Mouse (Mus musculus): ENCODE results near the gene Pramef12. TPM values are rescaled to one million over a fixed set of nuclear protein-coding genes. Genes with fewer than 3 reads are reported as not detected.

The Pramef12 gene
- polyA plus RNA-seq (2012; rRNA removed) = 7.2 and 8.8 TPM in 2 replicates

DNA sequence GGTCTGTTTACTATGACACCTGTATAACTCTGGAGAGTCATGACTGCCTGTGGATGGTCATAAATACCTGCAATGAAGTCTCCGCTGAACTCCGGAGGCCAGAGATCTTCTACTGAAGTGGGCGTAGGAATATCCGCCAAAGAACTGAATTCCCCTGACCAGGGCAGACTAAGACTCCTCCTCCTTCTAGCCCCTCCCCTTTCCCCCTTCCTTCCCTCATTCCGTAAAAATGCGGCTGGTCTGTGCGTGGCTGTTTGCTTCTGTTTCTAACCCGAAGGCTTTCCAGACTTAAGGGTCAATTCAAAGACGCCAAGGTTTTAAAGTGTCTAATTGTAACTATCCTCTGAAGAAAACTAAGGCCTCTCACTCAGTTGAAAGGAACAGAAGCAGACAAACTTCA is at the start of gene Pramef12:
TSS of gene Pramef12 (minus strand) at position 175 of the 400 bp plus-strand sequence.

GRCm38 (mm10) chr4:144453217-144453616 is 45.0 kb upstream of the Pramef12 start, which contains the start of gene Gm9944:
TSS of gene Gm9944 (minus strand) at chr4:144453317.

DNA sequence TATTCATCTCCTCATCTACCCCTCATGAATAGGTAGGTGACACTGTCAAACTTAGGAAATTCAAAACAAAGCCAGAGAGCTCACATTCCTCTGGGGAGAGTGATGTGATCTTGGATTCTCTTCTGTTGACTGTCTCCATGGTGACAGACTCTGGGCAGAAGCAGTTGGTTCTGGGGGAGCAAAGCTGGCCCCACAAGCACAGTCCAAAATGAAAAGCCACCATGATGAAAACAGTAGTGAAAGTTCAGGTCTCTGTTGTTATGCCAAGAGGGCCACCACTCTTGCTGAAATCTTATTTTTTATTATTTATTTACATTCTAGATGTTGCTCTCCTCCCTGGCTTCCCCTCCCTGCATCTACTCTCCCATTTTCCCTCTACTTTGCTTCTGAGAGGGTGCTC is 30.4 kb upstream of the Pramef12 start, which contains the start of gene 1700012P22Rik:
TSS of gene 1700012P22Rik (minus strand) at position 101 of the 400 bp plus-strand sequence.

GRCm38 (mm10) chr4:144377911-144378310 is 30.4 kb downstream of the Pramef12 start, which contains the start of gene Pramef20:
TSS of gene Pramef20 (minus strand) at chr4:144377933.

GRCm38 (mm10) chr4:144357642-144358041 is 50.6 kb downstream of the Pramef12 start, which contains the start of gene Gm13119:
TSS of gene Gm13119 (plus strand) at chr4:144357942.

Other genes starting within 250 kb of the Pramef12 start
- gene Oog3, start 245.8 kb downstream of the Pramef12 start, polyA plus RNA-seq (2012; rRNA removed) = 1.3 and 1.8 TPM in 2 replicates
- gene Oog2, start 217.7 kb downstream of the Pramef12 start, polyA plus RNA-seq (2012; rRNA removed) = 1.1 and 1.3 TPM in 2 replicates
- gene C87977, start 195.1 kb downstream of the Pramef12 start, polyA plus RNA-seq (2012; rRNA removed) = 2.7 and 3.3 TPM in 2 replicates
- not detected in 2 replicates for gene Pramel5, start 128.0 kb downstream of the Pramef12 start, polyA plus RNA-seq (2012; rRNA removed)
- gene Gm13128, start 78.2 kb downstream of the Pramef12 start, polyA plus RNA-seq (2012; rRNA removed) = not detected in 2 replicates
- not detected in 2 replicates for gene Gm13119, start 50.5 kb downstream of the Pramef12 start, polyA plus RNA-seq (2012; rRNA removed)
- 1.3 and 1.8 TPM in 2 replicates for gene Pramef20, start 30.5 kb downstream of the Pramef12 start, polyA plus RNA-seq (2012; rRNA removed)
- gene 1700012P22Rik, start 30.3 kb upstream of the Pramef12 start, polyA plus RNA-seq (2012; rRNA removed) = 0.50 and 0.55 TPM in 2 replicates
- not detected in 2 replicates for gene Gm9944, start 44.9 kb upstream of the Pramef12 start, polyA plus RNA-seq (2012; rRNA removed)
- not detected in 2 replicates for gene Aadacl3, start 55.3 kb upstream of the Pramef12 start, polyA plus RNA-seq (2012; rRNA removed)
- not detected in 2 replicates for gene 9430007A20Rik, start 111.4 kb upstream of the Pramef12 start, polyA plus RNA-seq (2012; rRNA removed)
- gene Gm13124, start 156.7 kb upstream of the Pramef12 start, polyA plus RNA-seq (2012; rRNA removed) = not detected in 2 replicates
- not detected in 2 replicates for gene Aadacl4, start 205.2 kb upstream of the Pramef12 start, polyA plus RNA-seq (2012; rRNA removed)

All from ovary, adult 2 months (tissue).